Mouse (Mus musculus): ENCODE results near the gene Sbno1. TPM values are rescaled to one million over a fixed set of nuclear protein-coding genes. Genes with fewer than 3 reads are reported as not detected.
"Not testable (repeated sequence)": the region's sequence is repeated elsewhere in the genome, so short reads cannot be mapped to it uniquely, and the experiment has no call there.

The Sbno1 gene
- total and polyA plus RNA-seq, 2 experiments from 2014 or later = 35.9 to 71.0 TPM

- 87% methylated on average over 5 of the region's 5 CpGs for WGBS
- no peaks in the 10 kb centered on the region for H3K9me3 ChIP-seq (ENCODE audit: low read length)
- no peak for ATAC-seq
- H3K36me3 ChIP-seq (ENCODE audit: insufficient read depth, low read length) = peaks cover 42% of the 10 kb centered on the region
- H3K4me3 ChIP-seq (ENCODE audit: low read length) = no peak overlapping the region
- H3K27me3 ChIP-seq (ENCODE audit: insufficient read depth, low read length) = no peaks in the 10 kb centered on the region
- H3K4me1 ChIP-seq (ENCODE audit: insufficient read depth, low read length) = no peaks in the 10 kb centered on the region
- H3K27ac ChIP-seq = no peak overlapping the region
- H3K4me2 ChIP-seq (ENCODE audit: low read depth, low read length) = no peak overlapping the region
- DNase-seq (ENCODE audit: low spot score) = no peak
- no peak for TF ChIP-seq CTCF (IDR thresholded peaks at IDR 0.05; ENCODE audit: low read depth)
- H3K9ac ChIP-seq (replicated peaks; ENCODE audit: low read length) = no peak overlapping the region
Observed at GRCm38 (mm10) chr5:124463462-124463861, 37.7 kb upstream of the Sbno1 start.

GRCm38 (mm10) chr5:124462297-124463025 is 36.7 kb upstream of the Sbno1 start:
- 86% methylated on average over 8 of the region's 8 CpGs for WGBS
- H3K27me3 ChIP-seq (ENCODE audit: insufficient read depth, low read length) = no peaks in the 10 kb centered on the region
- no peak overlapping the region for H3K27ac ChIP-seq
- peaks cover 47% of the 10 kb centered on the region for H3K36me3 ChIP-seq (ENCODE audit: insufficient read depth, low read length)
- no peak overlapping the region for H3K4me3 ChIP-seq (ENCODE audit: low read length)
- no peak overlapping the region for H3K4me2 ChIP-seq (ENCODE audit: low read depth, low read length)
- no peaks in the 10 kb centered on the region for H3K9me3 ChIP-seq (ENCODE audit: low read length)
- no peaks in the 10 kb centered on the region for H3K4me1 ChIP-seq (ENCODE audit: insufficient read depth, low read length)
- no peak for TF ChIP-seq CTCF (IDR thresholded peaks at IDR 0.05; ENCODE audit: low read depth)
- no peak overlapping the region for H3K9ac ChIP-seq (replicated peaks; ENCODE audit: low read length)
- DNase-seq (ENCODE audit: low spot score) (no peak), ATAC-seq (no peak)

GRCm38 (mm10) chr5:124460922-124461321 is 35.1 kb upstream of the Sbno1 start:
- not testable (repeated sequence) for H3K27ac ChIP-seq; H3K4me3 ChIP-seq (ENCODE audit: low read length); H3K4me2 ChIP-seq (ENCODE audit: low read depth, low read length); H3K27me3 ChIP-seq (ENCODE audit: insufficient read depth, low read length); H3K4me1 ChIP-seq (ENCODE audit: insufficient read depth, low read length); H3K9ac ChIP-seq (replicated peaks; ENCODE audit: low read length); H3K9me3 ChIP-seq (ENCODE audit: low read length); DNase-seq (ENCODE audit: low spot score); ATAC-seq
- peaks cover 50% of the 10 kb centered on the region for H3K36me3 ChIP-seq (ENCODE audit: insufficient read depth, low read length)
- WGBS = 93% methylated on average over 14 of the region's 14 CpGs

- Histone ChIP-seq H3K36me3 (ENCODE audit: insufficient read depth, low read length) (peaks cover 55% of the 10 kb centered on the region), H3K9ac (replicated peaks; ENCODE audit: low read length) (no peak overlapping the region), H3K27me3 (ENCODE audit: insufficient read depth, low read length) (no peaks in the 10 kb centered on the region), H3K4me1 (ENCODE audit: insufficient read depth, low read length) (no peaks in the 10 kb centered on the region), H3K4me2 (ENCODE audit: low read depth, low read length) (no peak overlapping the region), H3K9me3 (ENCODE audit: low read length) (no peaks in the 10 kb centered on the region), H3K27ac (no peak overlapping the region), H3K4me3 (ENCODE audit: low read length) (no peak overlapping the region)
- DNase-seq (ENCODE audit: low spot score) (no peak), ATAC-seq (no peak)
- TF ChIP-seq CTCF (IDR thresholded peaks at IDR 0.05; ENCODE audit: low read depth) = no peak
- WGBS = 92% methylated on average over 6 of the region's 6 CpGs
Observed at GRCm38 (mm10) chr5:124456762-124457161, 31.0 kb upstream of the Sbno1 start.

- peaks cover 68% of the 10 kb centered on the region for H3K36me3 ChIP-seq (ENCODE audit: insufficient read depth, low read length)
- H3K4me1 ChIP-seq (ENCODE audit: insufficient read depth, low read length) = no peaks in the 10 kb centered on the region
- no peaks in the 10 kb centered on the region for H3K9me3 ChIP-seq (ENCODE audit: low read length)
- 73% methylated on average over 1 of the region's 1 CpGs for WGBS
- DNase-seq (ENCODE audit: low spot score) (no peak), ATAC-seq (0 out of 2 replicates have a peak, but pooled peaks have one; percentile 10)
- H3K27me3 ChIP-seq (ENCODE audit: insufficient read depth, low read length) = no peaks in the 10 kb centered on the region
- no peak overlapping the region for H3K4me3 ChIP-seq (ENCODE audit: low read length)
- peak overlapping the region; percentile 75 for H3K27ac ChIP-seq
- no peak overlapping the region for H3K4me2 ChIP-seq (ENCODE audit: low read depth, low read length)
- TF ChIP-seq CTCF (IDR thresholded peaks at IDR 0.05; ENCODE audit: low read depth) = no peak
- H3K9ac ChIP-seq (replicated peaks; ENCODE audit: low read length) = no peak overlapping the region; the same call in 1 of the 2 replicates
Observed at GRCm38 (mm10) chr5:124454082-124454419, 28.2 kb upstream of the Sbno1 start.

GRCm38 (mm10) chr5:124453339-124454081 is 27.7 kb upstream of the Sbno1 start:
- Histone ChIP-seq H3K9ac (replicated peaks; ENCODE audit: low read length) (no peak overlapping the region; the same call in 1 of the 2 replicates), H3K4me3 (ENCODE audit: low read length) (no peak overlapping the region), H3K27ac (peak overlapping the region; percentile 75), H3K27me3 (ENCODE audit: insufficient read depth, low read length) (no peaks in the 10 kb centered on the region), H3K9me3 (ENCODE audit: low read length) (no peaks in the 10 kb centered on the region), H3K4me2 (ENCODE audit: low read depth, low read length) (peak overlapping the region; percentile 6; the same call in 1 of the 2 replicates), H3K36me3 (ENCODE audit: insufficient read depth, low read length) (peaks cover 67% of the 10 kb centered on the region), H3K4me1 (ENCODE audit: insufficient read depth, low read length) (no peaks in the 10 kb centered on the region)
- ATAC-seq = peak; percentile 68
- no peak for TF ChIP-seq CTCF (IDR thresholded peaks at IDR 0.05; ENCODE audit: low read depth)
- DNase-seq (ENCODE audit: low spot score) = peak; percentile 59
- WGBS = 56% methylated on average over 13 of the region's 13 CpGs
